ENCODE assay signal across 8 mouse cellular contexts in the genomic region with DNA sequence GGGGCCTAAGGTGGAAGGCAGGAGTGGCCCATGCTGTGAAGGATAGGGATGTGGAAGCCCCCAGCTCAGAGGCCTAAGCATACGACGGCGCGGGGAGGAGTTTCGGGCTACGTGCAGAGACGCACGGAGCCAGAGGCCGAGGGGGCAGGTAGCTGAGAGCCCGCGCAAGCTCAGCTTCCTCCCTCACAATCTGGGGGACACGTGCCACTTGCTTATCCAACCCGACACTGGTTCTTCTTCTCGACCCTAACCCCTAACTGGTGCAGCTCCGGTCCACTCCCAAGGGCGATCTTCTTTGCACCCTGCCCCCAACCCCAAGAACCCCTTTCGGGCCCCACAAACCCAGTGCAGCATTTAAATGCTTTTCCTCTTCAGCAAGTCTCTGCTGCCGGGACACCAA. TPM values are rescaled to one million over a fixed set of nuclear protein-coding genes. Genes with fewer than 3 reads are reported as not detected.
A peak's percentile ranks its signal among the peaks of the same experiment; 100 is the strongest.
DNase-seq lines count a peak whose midpoint lies in the region; ATAC-seq lines count a peak whose summit lies in the region.

No protein-coding gene starts in this region.

- DNase-seq in MEL-GATA-1-ER (ENCODE audit: extremely low read depth, low read depth): peak; percentile 81
- peak; percentile 72 for DNase-seq in cerebellum, adult 11 months
- peak; percentile 83 for DNase-seq in hindbrain, embryonic 11.5 days (ENCODE audit: low spot score)
- DNase-seq in layer of hippocampus, postnatal 25 days (ENCODE audit: extremely low spot score in 1 of 2, low spot score in 1 of 2): peak; percentile 49 to 58
- DNase-seq in lung, postnatal 14 days: peak; percentile 56
- peak; percentile 44 for DNase-seq in retina, postnatal 7 days (ENCODE audit: low read depth, low spot score)
- DNase-seq in thymus, postnatal 4 days: peak; percentile 82

- under 1% methylated on average over 18 of the region's 18 CpGs for WGBS in forebrain, embryonic 15.5 days
- WGBS in hindbrain, embryonic 11.5 days: 0% methylated on average over 18 of the region's 18 CpGs

- H3K4me1 ChIP-seq in forebrain, embryonic 15.5 days: peaks cover 46% of the 10 kb centered on the region
- peaks cover 14% of the 10 kb centered on the region for H3K4me1 ChIP-seq in hindbrain, embryonic 11.5 days (replicated peaks; ENCODE audit: control insufficient read depth, insufficient read depth, low read length)

- H3K27me3 ChIP-seq in forebrain, embryonic 15.5 days: no peaks in the 10 kb centered on the region
- no peaks in the 10 kb centered on the region for H3K27me3 ChIP-seq in hindbrain, embryonic 11.5 days (ENCODE audit: control insufficient read depth, insufficient read depth, low read length)

- peak overlapping the region; percentile 70 for H3K27ac ChIP-seq in forebrain, embryonic 15.5 days (replicated peaks)
- H3K27ac ChIP-seq in hindbrain, embryonic 11.5 days (ENCODE audit: low read depth, low read length): peak overlapping the region; percentile 72

- peak overlapping the region; percentile 67 for H3K4me2 ChIP-seq in forebrain, embryonic 15.5 days (replicated peaks)
- peak overlapping the region; percentile 80 for H3K4me2 ChIP-seq in hindbrain, embryonic 11.5 days (replicated peaks; ENCODE audit: low read depth, low read length)

- ATAC-seq in forebrain, embryonic 15.5 days (replicated peaks): peak; percentile 75
- peak; percentile 57 for ATAC-seq in hindbrain, embryonic 11.5 days (ENCODE audit: low FRiP score)

- peak overlapping the region; percentile 58 for H3K9ac ChIP-seq in forebrain, embryonic 15.5 days (replicated peaks)
- peak overlapping the region; percentile 73 for H3K9ac ChIP-seq in hindbrain, embryonic 11.5 days (ENCODE audit: low read depth, low read length)

- H3K9me3 ChIP-seq in forebrain, embryonic 15.5 days: no peaks in the 10 kb centered on the region
- no peaks in the 10 kb centered on the region for H3K9me3 ChIP-seq in hindbrain, embryonic 11.5 days (ENCODE audit: control insufficient read depth, low read length)

- peaks cover 23% of the 10 kb centered on the region for H3K36me3 ChIP-seq in forebrain, embryonic 15.5 days
- peaks cover 3% of the 10 kb centered on the region; the same call in 1 of the 2 replicates for H3K36me3 ChIP-seq in hindbrain, embryonic 11.5 days (ENCODE audit: control insufficient read depth, insufficient read depth, low read length)

- H3K4me3 ChIP-seq in forebrain, embryonic 15.5 days: peak overlapping the region; percentile 52
- peak overlapping the region; percentile 72 for H3K4me3 ChIP-seq in hindbrain, embryonic 11.5 days (ENCODE audit: low read depth, low read length)

RNA-seq across cellular contexts. Expression of gene Tpi1, which starts 0.6 kb away (rescaled TPM):
- polyA plus RNA-seq in forebrain, embryonic 15.5 days (2015; fragmentation: Nextera tagmentation; extraction: Ambion mirVana): 352 and 365 TPM in 2 replicates
- 618 and 653 TPM in 2 replicates for polyA plus RNA-seq in hindbrain, embryonic 11.5 days (2014; fragmentation: Nextera tagmentation; extraction: Ambion mirVana)
- 100 to 1,000 TPM; 685 to 811 TPM for total RNA-seq in layer of hippocampus, postnatal 25 days (2021)

RNA-seq across cellular contexts. Expression of gene Spsb2, which starts 5.0 kb away (rescaled TPM):
- 4.4 and 5.0 TPM in 2 replicates for polyA plus RNA-seq in forebrain, embryonic 15.5 days (2015; fragmentation: Nextera tagmentation; extraction: Ambion mirVana)
- polyA plus RNA-seq in hindbrain, embryonic 11.5 days (2014; fragmentation: Nextera tagmentation; extraction: Ambion mirVana): 4.8 and 6.7 TPM in 2 replicates
- total RNA-seq in layer of hippocampus, postnatal 25 days (2021): 1 to 10 TPM; 4.5 to 6.0 TPM

RNA-seq across cellular contexts. Expression of gene Usp5, which starts 15.8 kb away (rescaled TPM):
- 194 and 200 TPM in 2 replicates for polyA plus RNA-seq in forebrain, embryonic 15.5 days (2015; fragmentation: Nextera tagmentation; extraction: Ambion mirVana)
- polyA plus RNA-seq in hindbrain, embryonic 11.5 days (2014; fragmentation: Nextera tagmentation; extraction: Ambion mirVana): 127 and 134 TPM in 2 replicates
- 100 to 1,000 TPM; 164 to 183 TPM for total RNA-seq in layer of hippocampus, postnatal 25 days (2021)

RNA-seq across cellular contexts. Expression of gene Cdca3, which starts 15.9 kb away (rescaled TPM):
- polyA plus RNA-seq in forebrain, embryonic 15.5 days (2015; fragmentation: Nextera tagmentation; extraction: Ambion mirVana): 100 and 106 TPM in 2 replicates
- 185 and 193 TPM in 2 replicates for polyA plus RNA-seq in hindbrain, embryonic 11.5 days (2014; fragmentation: Nextera tagmentation; extraction: Ambion mirVana)
- total RNA-seq in layer of hippocampus, postnatal 25 days (2021): 1 to 10 TPM; 1.1 to 1.2 TPM

RNA-seq across cellular contexts. Expression of gene Gnb3, which starts 26.6 kb away (rescaled TPM):
- polyA plus RNA-seq in forebrain, embryonic 15.5 days (2015; fragmentation: Nextera tagmentation; extraction: Ambion mirVana): 0.23 and 1.8 TPM in 2 replicates
- polyA plus RNA-seq in hindbrain, embryonic 11.5 days (2014; fragmentation: Nextera tagmentation; extraction: Ambion mirVana): 0.22 and 0.64 TPM in 2 replicates
- total RNA-seq in layer of hippocampus, postnatal 25 days (2021): under 1 TPM in 1 of 2 experiments, not detected in 1; 0.26 TPM

Comparison
In these comparisons a context has a peak if more than half of its experiments do, and no peak if none do; other contexts are left out.
1. Peak in every context shown above with its lines: DNase-seq, ATAC-seq, H3K4me3 ChIP-seq and H3K27ac ChIP-seq.